Mouse (Mus musculus): ENCODE measurements around the gene Poln. TPM values are rescaled to one million over a fixed set of nuclear protein-coding genes. Genes with fewer than 3 reads are reported as not detected.

The Poln gene
- polyA plus RNA-seq, 1 experiment, result 1.5 TPM

DNA sequence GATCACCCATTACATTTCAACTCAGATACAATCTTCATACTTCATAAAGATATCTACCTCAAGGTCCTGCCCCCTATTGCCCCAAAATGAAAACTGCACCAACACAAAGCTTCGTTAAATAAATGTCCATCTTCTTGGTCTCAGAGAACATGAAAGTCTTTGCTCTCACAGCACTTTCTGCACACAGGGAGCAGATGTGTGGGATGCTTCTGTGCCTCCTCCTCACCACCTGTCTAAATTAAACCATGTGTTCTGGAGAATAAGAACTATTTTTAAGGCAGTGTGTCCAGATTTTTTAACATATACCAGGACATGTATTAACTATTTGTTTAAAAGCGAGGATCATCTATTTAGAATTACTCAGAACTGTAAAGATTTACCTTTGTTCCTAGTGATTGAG, 36.5 kb downstream of the Poln start:
- TF ChIP-seq POLR2A (IDR thresholded peaks at IDR 0.05; ENCODE audit: insufficient read depth, low read length) (no peak), EP300 (IDR thresholded peaks at IDR 0.05; ENCODE audit: insufficient read depth, low read depth, low read length) (no peak), CTCF (IDR thresholded peaks at IDR 0.05; ENCODE audit: low read depth, low read length) (no peak)
- no peaks in the 10 kb centered on the region for H3K36me3 ChIP-seq (ENCODE audit: control insufficient read depth, insufficient read depth, low read length, poor library complexity, severe bottlenecking)
- H3K4me3 ChIP-seq (ENCODE audit: low read depth, low read length), result no peak overlapping the region
- H3K27ac ChIP-seq (ENCODE audit: insufficient read depth, low read length), result no peak overlapping the region
- H3K9me3 ChIP-seq (replicated peaks; ENCODE audit: control insufficient read depth, insufficient read depth, low read length, poor library complexity, severe bottlenecking), result no peaks in the 10 kb centered on the region
- no peaks in the 10 kb centered on the region for H3K4me1 ChIP-seq (ENCODE audit: control insufficient read depth, insufficient read depth, low read length)
- H3K9ac ChIP-seq (ENCODE audit: low read depth, poor library complexity, severe bottlenecking), result no peak overlapping the region
- H3K27me3 ChIP-seq (ENCODE audit: control insufficient read depth, insufficient read depth, low read length, poor library complexity, severe bottlenecking), result no peaks in the 10 kb centered on the region

DNA sequence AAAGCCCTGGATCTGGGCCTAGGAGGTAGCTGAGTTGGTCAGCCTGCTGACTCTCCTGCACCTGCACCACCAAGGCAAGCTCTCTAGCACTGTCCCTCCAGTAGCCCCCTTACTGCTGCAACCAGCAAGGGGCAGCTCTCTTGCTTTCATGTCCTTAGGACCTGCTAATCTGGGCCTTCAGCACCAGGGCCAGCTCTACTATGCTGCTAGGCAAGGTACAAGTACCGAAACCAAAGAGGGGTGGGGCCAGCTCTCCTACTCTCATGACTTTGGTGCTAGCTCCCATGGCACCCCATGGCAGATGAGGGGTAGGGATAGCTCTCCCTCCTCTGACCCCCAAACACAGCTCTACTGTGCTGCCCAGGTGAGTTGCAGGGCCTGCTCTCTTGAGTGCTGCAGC, 45.1 kb downstream of the Poln start:
- H3K27ac ChIP-seq (ENCODE audit: insufficient read depth, low read length), result no peak overlapping the region
- TF ChIP-seq POLR2A (IDR thresholded peaks at IDR 0.05; ENCODE audit: insufficient read depth, low read length), result no peak
- no peak for TF ChIP-seq CTCF (IDR thresholded peaks at IDR 0.05; ENCODE audit: low read depth, low read length)
- no peak for TF ChIP-seq EP300 (IDR thresholded peaks at IDR 0.05; ENCODE audit: insufficient read depth, low read depth, low read length)
- no peaks in the 10 kb centered on the region for H3K9me3 ChIP-seq (replicated peaks; ENCODE audit: control insufficient read depth, insufficient read depth, low read length, poor library complexity, severe bottlenecking)
- no peaks in the 10 kb centered on the region for H3K36me3 ChIP-seq (ENCODE audit: control insufficient read depth, insufficient read depth, low read length, poor library complexity, severe bottlenecking)
- H3K4me1 ChIP-seq (ENCODE audit: control insufficient read depth, insufficient read depth, low read length), result no peaks in the 10 kb centered on the region
- no peak overlapping the region for H3K9ac ChIP-seq (ENCODE audit: low read depth, poor library complexity, severe bottlenecking)
- no peaks in the 10 kb centered on the region for H3K27me3 ChIP-seq (ENCODE audit: control insufficient read depth, insufficient read depth, low read length, poor library complexity, severe bottlenecking)
- H3K4me3 ChIP-seq (ENCODE audit: low read depth, low read length), result no peak overlapping the region

DNA sequence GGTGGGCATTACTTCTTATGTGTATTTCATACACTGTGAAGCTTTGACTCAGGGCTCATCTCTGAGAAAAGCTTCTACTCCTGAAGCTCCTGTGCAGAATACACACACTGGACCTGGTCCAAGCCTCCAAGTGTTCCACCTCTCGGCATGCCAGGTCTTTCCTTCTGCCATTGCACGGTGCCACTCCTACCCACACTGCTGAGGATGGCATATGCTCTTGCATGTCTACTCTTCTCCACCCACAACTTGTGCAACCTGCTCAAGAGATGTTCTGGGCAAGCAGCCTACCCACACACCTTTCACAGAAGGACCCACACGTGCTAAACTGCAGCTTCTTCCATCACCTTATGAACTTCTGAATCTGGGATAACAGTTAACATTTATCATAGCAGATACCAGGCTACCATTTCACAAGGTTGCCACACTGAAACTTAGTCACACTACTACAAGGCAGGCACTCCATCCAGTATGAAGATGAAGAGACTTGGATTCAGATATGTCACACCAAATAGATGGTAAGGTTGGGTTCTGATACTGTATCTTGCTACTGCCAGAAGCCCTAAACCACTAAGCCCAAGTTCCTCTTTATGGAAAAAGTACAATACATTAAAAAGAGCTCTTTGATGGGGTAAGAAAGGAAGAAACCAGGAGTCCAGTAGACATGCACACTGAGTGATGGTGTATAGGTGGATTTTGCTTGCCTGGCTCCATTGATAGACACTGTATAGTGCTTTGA, 50.0 kb downstream of the Poln start:
- H3K36me3 ChIP-seq (ENCODE audit: control insufficient read depth, insufficient read depth, low read length, poor library complexity, severe bottlenecking), result no peaks in the 10 kb centered on the region
- no peaks in the 10 kb centered on the region for H3K27me3 ChIP-seq (ENCODE audit: control insufficient read depth, insufficient read depth, low read length, poor library complexity, severe bottlenecking)
- no peaks in the 10 kb centered on the region for H3K4me1 ChIP-seq (ENCODE audit: control insufficient read depth, insufficient read depth, low read length)
- no peak for TF ChIP-seq CTCF (IDR thresholded peaks at IDR 0.05; ENCODE audit: low read depth, low read length)
- no peak for TF ChIP-seq POLR2A (IDR thresholded peaks at IDR 0.05; ENCODE audit: insufficient read depth, low read length)
- TF ChIP-seq EP300 (IDR thresholded peaks at IDR 0.05; ENCODE audit: insufficient read depth, low read depth, low read length), result no peak
- no peak overlapping the region for H3K27ac ChIP-seq (ENCODE audit: insufficient read depth, low read length)
- no peak overlapping the region for H3K4me3 ChIP-seq (ENCODE audit: low read depth, low read length)
- H3K9ac ChIP-seq (ENCODE audit: low read depth, poor library complexity, severe bottlenecking), result no peak overlapping the region
- no peaks in the 10 kb centered on the region for H3K9me3 ChIP-seq (replicated peaks; ENCODE audit: control insufficient read depth, insufficient read depth, low read length, poor library complexity, severe bottlenecking)

DNA sequence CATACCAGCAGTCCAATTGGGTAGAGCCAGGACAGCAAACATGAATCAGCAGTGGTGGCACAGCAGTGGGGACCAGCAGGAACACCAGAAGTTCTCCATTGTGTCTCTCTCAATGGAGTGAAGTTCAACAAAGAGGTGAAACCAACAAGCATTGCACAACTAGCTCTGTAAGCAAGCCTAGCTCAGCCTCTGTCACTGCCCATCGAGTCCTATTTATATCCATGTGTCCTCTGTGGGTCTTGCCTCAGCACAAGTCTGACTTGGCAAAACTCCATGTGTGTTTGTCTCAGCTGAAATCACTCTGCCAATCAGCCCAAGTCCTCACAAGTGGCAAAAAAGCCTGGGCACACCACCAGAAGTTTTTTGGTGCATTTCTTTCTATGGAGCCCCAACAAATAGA, 63.6 kb downstream of the Poln start:
- Histone ChIP-seq H3K4me1 (ENCODE audit: control insufficient read depth, insufficient read depth, low read length) (no peaks in the 10 kb centered on the region), H3K9ac (ENCODE audit: low read depth, poor library complexity, severe bottlenecking) (no peak overlapping the region), H3K9me3 (replicated peaks; ENCODE audit: control insufficient read depth, insufficient read depth, low read length, poor library complexity, severe bottlenecking) (no peaks in the 10 kb centered on the region), H3K4me3 (ENCODE audit: low read depth, low read length) (no peak overlapping the region), H3K36me3 (ENCODE audit: control insufficient read depth, insufficient read depth, low read length, poor library complexity, severe bottlenecking) (no peaks in the 10 kb centered on the region), H3K27ac (ENCODE audit: insufficient read depth, low read length) (no peak overlapping the region), H3K27me3 (ENCODE audit: control insufficient read depth, insufficient read depth, low read length, poor library complexity, severe bottlenecking) (no peaks in the 10 kb centered on the region)
- TF ChIP-seq EP300 (IDR thresholded peaks at IDR 0.05; ENCODE audit: insufficient read depth, low read depth, low read length) (no peak), CTCF (IDR thresholded peaks at IDR 0.05; ENCODE audit: low read depth, low read length) (no peak), POLR2A (IDR thresholded peaks at IDR 0.05; ENCODE audit: insufficient read depth, low read length) (no peak)

DNA sequence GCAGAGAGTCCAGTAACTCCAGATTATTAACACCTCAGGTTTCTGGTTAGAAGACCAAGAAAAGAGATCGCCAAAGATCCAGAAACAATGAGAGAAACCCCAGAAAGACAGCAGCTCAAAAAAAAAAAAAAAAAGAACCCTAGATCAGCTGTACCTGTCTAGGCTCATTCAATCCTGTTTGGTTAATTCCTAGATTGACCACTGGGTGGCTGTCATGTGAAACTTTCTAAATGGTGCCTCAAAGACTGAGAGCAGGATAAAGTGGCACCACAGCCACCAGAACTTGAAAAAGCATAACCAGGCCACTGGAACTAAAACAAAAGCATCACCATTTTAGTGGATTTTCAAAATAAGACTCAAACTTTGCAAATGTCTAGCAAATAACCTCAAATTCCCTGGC, 71.9 kb downstream of the Poln start:
- TF ChIP-seq EP300 (IDR thresholded peaks at IDR 0.05; ENCODE audit: insufficient read depth, low read depth, low read length) (no peak), POLR2A (IDR thresholded peaks at IDR 0.05; ENCODE audit: insufficient read depth, low read length) (no peak), CTCF (IDR thresholded peaks at IDR 0.05; ENCODE audit: low read depth, low read length) (no peak)
- H3K9ac ChIP-seq (ENCODE audit: low read depth, poor library complexity, severe bottlenecking), result no peak overlapping the region

DNA sequence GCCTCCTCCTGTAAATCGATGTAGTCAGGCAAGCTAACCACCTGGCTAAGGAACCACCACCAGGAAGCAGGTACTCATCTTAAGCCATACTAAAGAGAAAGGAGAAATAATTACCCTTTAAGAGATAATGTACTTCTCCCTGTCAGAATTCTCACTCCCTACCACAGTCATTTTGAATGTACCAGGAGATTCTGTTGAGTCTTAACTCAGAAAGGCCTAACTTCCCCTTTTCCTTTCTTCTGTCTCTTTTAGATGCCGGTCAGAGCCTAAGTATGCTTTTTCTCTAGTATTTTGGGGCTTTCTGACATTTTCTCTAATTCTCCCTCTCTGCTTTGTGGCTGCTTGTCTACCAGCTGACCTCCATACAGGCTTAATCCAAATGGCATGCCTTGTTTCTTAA, 76.2 kb downstream of the Poln start:
- H3K4me1 ChIP-seq (ENCODE audit: control insufficient read depth, insufficient read depth, low read length), result no peaks in the 10 kb centered on the region
- H3K4me3 ChIP-seq (ENCODE audit: low read depth, low read length), result no peak overlapping the region
- no peaks in the 10 kb centered on the region; the same call in 1 of the 2 replicates for H3K27me3 ChIP-seq (ENCODE audit: control insufficient read depth, insufficient read depth, low read length, poor library complexity, severe bottlenecking)
- no peak for TF ChIP-seq POLR2A (IDR thresholded peaks at IDR 0.05; ENCODE audit: insufficient read depth, low read length)
- no peak for TF ChIP-seq EP300 (IDR thresholded peaks at IDR 0.05; ENCODE audit: insufficient read depth, low read depth, low read length)
- TF ChIP-seq CTCF (IDR thresholded peaks at IDR 0.05; ENCODE audit: low read depth, low read length), result no peak
- no peak overlapping the region for H3K27ac ChIP-seq (ENCODE audit: insufficient read depth, low read length)
- H3K9ac ChIP-seq (ENCODE audit: low read depth, poor library complexity, severe bottlenecking), result no peak overlapping the region
- no peaks in the 10 kb centered on the region for H3K9me3 ChIP-seq (replicated peaks; ENCODE audit: control insufficient read depth, insufficient read depth, low read length, poor library complexity, severe bottlenecking)
- H3K36me3 ChIP-seq (ENCODE audit: control insufficient read depth, insufficient read depth, low read length, poor library complexity, severe bottlenecking), result no peaks in the 10 kb centered on the region

More for the DNA sequence above, 71.9 kb downstream of the Poln start:
- no peaks in the 10 kb centered on the region for H3K36me3 ChIP-seq (ENCODE audit: control insufficient read depth, insufficient read depth, low read length, poor library complexity, severe bottlenecking)
- H3K27me3 ChIP-seq (ENCODE audit: control insufficient read depth, insufficient read depth, low read length, poor library complexity, severe bottlenecking), result no peaks in the 10 kb centered on the region; the same call in 1 of the 2 replicates
- no peak overlapping the region for H3K4me3 ChIP-seq (ENCODE audit: low read depth, low read length)
- H3K4me1 ChIP-seq (ENCODE audit: control insufficient read depth, insufficient read depth, low read length), result no peaks in the 10 kb centered on the region
- H3K9me3 ChIP-seq (replicated peaks; ENCODE audit: control insufficient read depth, insufficient read depth, low read length, poor library complexity, severe bottlenecking), result no peaks in the 10 kb centered on the region
- H3K27ac ChIP-seq (ENCODE audit: insufficient read depth, low read length), result no peak overlapping the region
